Mouse (Mus musculus) thymus, postnatal 14 days (tissue): ENCODE data around the gene Gm20817.
"Not testable (repeated sequence)": the region's sequence is repeated elsewhere in the genome, so short reads cannot be mapped to it uniquely, and the experiment has no call there.

Source experiments
- DNase-seq: peaks from one replicate; pipeline ENCODE4 v3.0.0; 2021

The Gm20817 gene

DNA sequence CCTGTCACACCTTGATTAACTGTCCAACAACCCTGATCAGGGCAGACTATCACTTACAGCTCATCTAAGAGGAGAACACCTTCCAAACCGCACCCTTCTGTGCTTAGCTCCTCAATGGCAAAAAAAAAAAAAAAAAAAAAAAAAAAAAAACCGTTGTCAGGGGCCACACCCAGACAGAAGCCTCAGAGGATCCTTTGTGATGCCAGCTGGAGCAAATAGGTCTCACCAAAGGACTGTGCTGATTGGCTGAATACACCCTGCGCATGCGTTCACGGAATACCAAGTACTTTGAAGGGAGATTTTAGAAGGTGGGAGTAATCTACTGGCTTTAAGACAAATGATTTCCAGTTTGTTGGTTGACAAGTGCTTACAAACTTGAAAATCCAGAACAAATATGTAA is at the start of gene Gm20817:
Gene Gm20817, minus strand, starts transcription at position 101 of the 400 bp plus-strand sequence.
- not testable (repeated sequence) for DNase-seq
